Comparison of ENCODE assay signal across 9 mouse cellular contexts in the genomic region with DNA sequence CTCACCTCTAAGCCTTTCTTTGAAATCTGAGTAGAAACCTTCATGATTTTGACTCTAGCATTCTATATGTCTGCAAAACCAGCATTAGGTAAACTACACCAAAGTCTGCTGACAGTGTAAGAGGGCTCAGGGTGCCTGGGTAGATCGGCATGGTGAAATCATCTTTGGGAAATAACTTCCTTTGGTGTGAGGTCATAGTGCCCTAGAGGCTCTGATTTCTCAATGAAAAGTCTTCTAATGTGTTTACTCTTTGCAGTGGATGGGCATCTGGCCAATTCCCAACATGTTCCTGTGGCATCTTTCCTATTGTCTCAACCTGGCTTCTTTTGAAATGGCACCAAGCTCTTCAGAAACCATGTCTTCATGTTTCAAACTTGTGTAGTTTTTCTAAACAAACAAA. TPM values are rescaled to one million over a fixed set of nuclear protein-coding genes. Genes with fewer than 3 reads are reported as not detected.
DNase-seq lines count a peak whose midpoint lies in the region; ATAC-seq and TF ChIP-seq lines count a peak whose summit lies in the region.
"Had no signal": no experiment of that assay in that cellular context is flagged by ENCODE, and none has a peak within 500 bp of the region (broad histone marks: within the 10 kb centered on the region; RNA-seq: fewer than 3 reads in every experiment).

No protein-coding gene starts in this region.

- no peak overlapping the region for H3K27ac ChIP-seq in kidney, embryonic 16.5 days (ENCODE audit: low read length)
- H3K27ac ChIP-seq: intestine, embryonic 15.5 days had no signal

- H3K4me3 ChIP-seq in kidney, embryonic 16.5 days (ENCODE audit: low read length): no peak overlapping the region
- H3K4me3 ChIP-seq: intestine, embryonic 15.5 days had no signal

- peak; percentile 21 for DNase-seq in kidney, adult 9 months
- peak; percentile 80 for DNase-seq in Patski (ENCODE audit: low read depth, low spot score)
- DNase-seq in adrenal gland, postnatal 25 days: peak; percentile 35
- peak; percentile 38 for DNase-seq in lung, postnatal 14 days
- DNase-seq in B cell, adult 2 months: no peak
- no peak for DNase-seq in embryo, embryonic 9.5 days (ENCODE audit: extremely low spot score)

- H3K4me2 ChIP-seq in kidney, embryonic 16.5 days (replicated peaks; ENCODE audit: low read depth, low read length): no peak overlapping the region
- H3K4me2 ChIP-seq: intestine, embryonic 15.5 days had no signal

- TF ChIP-seq CTCF in Patski (IDR thresholded peaks at IDR 0.05): no peak

- in situ Hi-C loops in Patski (cut with MboI; ENCODE audit: low pct_unique_long_range_greater_than_20kb): no loop called here

- H3K27me3 ChIP-seq in kidney, embryonic 16.5 days (ENCODE audit: insufficient read depth, low read length): no peaks in the 10 kb centered on the region
- no peaks in the 10 kb centered on the region for H3K27me3 ChIP-seq in Patski
- H3K27me3 ChIP-seq: intestine, embryonic 15.5 days had no signal

- H3K9me3 ChIP-seq in kidney, embryonic 16.5 days (ENCODE audit: low read length): no peaks in the 10 kb centered on the region
- H3K9me3 ChIP-seq: intestine, embryonic 15.5 days had no signal

- H3K4me1 ChIP-seq in kidney, embryonic 16.5 days (ENCODE audit: insufficient read depth, low read length): no peaks in the 10 kb centered on the region
- H3K4me1 ChIP-seq: intestine, embryonic 15.5 days had no signal

- no peak overlapping the region for H3K9ac ChIP-seq in kidney, embryonic 16.5 days (replicated peaks; ENCODE audit: low read length)
- H3K9ac ChIP-seq: intestine, embryonic 15.5 days had no signal

- CTCF ChIA-PET in Patski (lab: Charles Lee): interaction anchor here (0.7 to 2.6 kb wide), 2 partner anchors 12 to 258 kb away, joined by 3 to 10 read pairs; no protein-coding TSS in a partner anchor

- POLR2A ChIA-PET in Patski (lab: Charles Lee): no interaction called here

- ATAC-seq in kidney, embryonic 16.5 days (ENCODE audit: low FRiP score, low TSS enrichment): no peak
- peak; percentile 90 for ATAC-seq in Patski
- ATAC-seq: intestine, embryonic 15.5 days; midbrain, embryonic 16.5 days had no signal

- peaks cover 27% of the 10 kb centered on the region for H3K36me3 ChIP-seq in kidney, embryonic 16.5 days (ENCODE audit: insufficient read depth, low read length)

- 69% methylated on average over 1 of the region's 1 CpGs for WGBS in kidney, embryonic 16.5 days

RNA-seq across cellular contexts. Expression of gene Mkln1, which starts 58.5 kb away (rescaled TPM):
- 209 and 214 TPM in 2 replicates for polyA plus RNA-seq in kidney, embryonic 16.5 days (2015; fragmentation: Nextera tagmentation; extraction: Ambion mirVana)
- polyA plus RNA-seq in Patski (2021): 165 TPM
- total RNA-seq in adrenal gland, postnatal 25 days (2021): 182 and 190 TPM in 2 replicates

Comparison
In these comparisons a context has a peak if more than half of its experiments do, and no peak if none do; other contexts are left out.
1. DNase-seq: peak in kidney, adult 9 months (single experiment), Patski (single experiment), adrenal gland, postnatal 25 days (single experiment) and lung, postnatal 14 days (single experiment); none in B cell, adult 2 months (0 of 2) and embryo, embryonic 9.5 days (single experiment).